Mouse (Mus musculus): Measurements from ENCODE around the gene Ctrl. TPM values are rescaled to one million over a fixed set of nuclear protein-coding genes. Genes with fewer than 3 reads are reported as not detected.

Ctrl gene
- polyA plus RNA-seq, 1 experiment from 2014 or later: 0.99 TPM

Small RNA genes lying within 50 kb of the gene (microRNA-seq; reads per million reads assigned to microRNA genes)
- not detected for gene Mir7074 (ENCODE audit: borderline number of aligned reads)

Other genes starting within 250 kb of the Ctrl start
- gene Carmil2, start 247.6 kb downstream of the Ctrl start, polyA plus RNA-seq (2015; fragmentation: Nextera tagmentation; extraction: Ambion mirVana): 53.7 and 63.6 TPM in 2 replicates
- gene Acd, start 232.8 kb downstream of the Ctrl start, polyA plus RNA-seq (2015; fragmentation: Nextera tagmentation; extraction: Ambion mirVana): 66.7 and 72.9 TPM in 2 replicates
- gene Pard6a, start 232.7 kb downstream of the Ctrl start, polyA plus RNA-seq (2015; fragmentation: Nextera tagmentation; extraction: Ambion mirVana): 20.5 and 22.4 TPM in 2 replicates
- 0.12 TPM in 1 of 2 replicates, not detected in the other for gene 4933405L10Rik, start 226.2 kb downstream of the Ctrl start, polyA plus RNA-seq (2015; fragmentation: Nextera tagmentation; extraction: Ambion mirVana)
- gene Enkd1, start 225.7 kb downstream of the Ctrl start, polyA plus RNA-seq (2015; fragmentation: Nextera tagmentation; extraction: Ambion mirVana): 28.7 and 29.4 TPM in 2 replicates
- 9.0 and 11.3 TPM in 2 replicates for gene Gfod2, start 175.2 kb downstream of the Ctrl start, polyA plus RNA-seq (2015; fragmentation: Nextera tagmentation; extraction: Ambion mirVana)
- gene Ranbp10, start 106.5 kb downstream of the Ctrl start, polyA plus RNA-seq (2015; fragmentation: Nextera tagmentation; extraction: Ambion mirVana): 8.4 and 9.9 TPM in 2 replicates
- gene Tsnaxip1, start 106.1 kb downstream of the Ctrl start, polyA plus RNA-seq (2015; fragmentation: Nextera tagmentation; extraction: Ambion mirVana): 0.10 and 0.18 TPM in 2 replicates
- 25.1 and 28.2 TPM in 2 replicates for gene Cenpt, start 80.6 kb downstream of the Ctrl start, polyA plus RNA-seq (2015; fragmentation: Nextera tagmentation; extraction: Ambion mirVana)
- gene Thap11, start 78.7 kb downstream of the Ctrl start, polyA plus RNA-seq (2015; fragmentation: Nextera tagmentation; extraction: Ambion mirVana): 55.4 and 56.2 TPM in 2 replicates
- gene Nutf2, start 73.3 kb downstream of the Ctrl start, polyA plus RNA-seq (2015; fragmentation: Nextera tagmentation; extraction: Ambion mirVana): 169 and 192 TPM in 2 replicates
- 35.6 and 39.0 TPM in 2 replicates for gene Edc4, start 53.0 kb downstream of the Ctrl start, polyA plus RNA-seq (2015; fragmentation: Nextera tagmentation; extraction: Ambion mirVana)
- gene Nrn1l, start 40.3 kb downstream of the Ctrl start, polyA plus RNA-seq (2015; fragmentation: Nextera tagmentation; extraction: Ambion mirVana): 0.56 and 0.68 TPM in 2 replicates
- 18.4 and 21.6 TPM in 2 replicates for gene Pskh1, start 33.4 kb downstream of the Ctrl start, polyA plus RNA-seq (2015; fragmentation: Nextera tagmentation; extraction: Ambion mirVana)
- 385 and 398 TPM in 2 replicates for gene Psmb10, start 4.6 kb upstream of the Ctrl start, polyA plus RNA-seq (2015; fragmentation: Nextera tagmentation; extraction: Ambion mirVana)
- gene Lcat, start 9.5 kb upstream of the Ctrl start, polyA plus RNA-seq (2015; fragmentation: Nextera tagmentation; extraction: Ambion mirVana): 0.40 and 0.62 TPM in 2 replicates
- gene Slc12a4, start 32.2 kb upstream of the Ctrl start, polyA plus RNA-seq (2015; fragmentation: Nextera tagmentation; extraction: Ambion mirVana): 17.5 and 18.6 TPM in 2 replicates
- not detected in 2 replicates for gene Dpep3, start 45.6 kb upstream of the Ctrl start, polyA plus RNA-seq (2015; fragmentation: Nextera tagmentation; extraction: Ambion mirVana)
- 25.6 TPM in 2 replicates for gene Dus2, start 57.5 kb upstream of the Ctrl start, polyA plus RNA-seq (2015; fragmentation: Nextera tagmentation; extraction: Ambion mirVana)
- gene Dpep2nb, start 72.1 kb upstream of the Ctrl start, polyA plus RNA-seq (2015; fragmentation: Nextera tagmentation; extraction: Ambion mirVana): 0.20 TPM in 1 of 2 replicates, not detected in the other
- 21.3 and 21.7 TPM in 2 replicates for gene Ddx28, start 78.0 kb upstream of the Ctrl start, polyA plus RNA-seq (2015; fragmentation: Nextera tagmentation; extraction: Ambion mirVana)
- 19.7 and 26.6 TPM in 2 replicates for gene Nfatc3, start 125.0 kb upstream of the Ctrl start, polyA plus RNA-seq (2015; fragmentation: Nextera tagmentation; extraction: Ambion mirVana)
- gene Esrp2, start 203.1 kb upstream of the Ctrl start, polyA plus RNA-seq (2015; fragmentation: Nextera tagmentation; extraction: Ambion mirVana): 8.8 and 9.6 TPM in 2 replicates
- gene Pla2g15, start 216.5 kb upstream of the Ctrl start, polyA plus RNA-seq (2015; fragmentation: Nextera tagmentation; extraction: Ambion mirVana): 11.0 and 11.7 TPM in 2 replicates
- gene Slc7a6, start 235.0 kb upstream of the Ctrl start, polyA plus RNA-seq (2015; fragmentation: Nextera tagmentation; extraction: Ambion mirVana): 86.2 and 87.1 TPM in 2 replicates

Measured in thymus, postnatal 0 days (tissue).